Mouse (Mus musculus): ENCODE results near the gene Capzb. TPM values are rescaled to one million over a fixed set of nuclear protein-coding genes. Genes with fewer than 3 reads are reported as not detected.

Gene Capzb
- polyA plus RNA-seq, 1 experiment from 2014 or later: 324 TPM

GRCm38 (mm10) chr4:139265783-139266499 lies 73.2 kb downstream of the Capzb start:
- H3K9ac ChIP-seq (replicated peaks): no peak overlapping the region
- peaks cover 67% of the 10 kb centered on the region for H3K36me3 ChIP-seq
- H3K4me3 ChIP-seq (replicated peaks): no peak overlapping the region
- no peak overlapping the region for H3K27ac ChIP-seq
- no peak overlapping the region for H3K4me2 ChIP-seq (replicated peaks)
- H3K27me3 ChIP-seq: no peaks in the 10 kb centered on the region
- no peaks in the 10 kb centered on the region for H3K9me3 ChIP-seq
- no peak for ATAC-seq
- H3K4me1 ChIP-seq (replicated peaks): no peaks in the 10 kb centered on the region
- 93% methylated on average over 13 of the region's 13 CpGs for whole genome bisulfite sequencing

- 80% methylated on average over 7 of the region's 7 CpGs for WGBS
- Histone ChIP-seq H3K27ac (no peak overlapping the region), H3K4me3 (replicated peaks) (no peak overlapping the region), H3K4me1 (replicated peaks) (no peaks in the 10 kb centered on the region), H3K9me3 (no peaks in the 10 kb centered on the region), H3K27me3 (no peaks in the 10 kb centered on the region), H3K36me3 (peaks cover 62% of the 10 kb centered on the region), H3K9ac (replicated peaks) (no peak overlapping the region), H3K4me2 (replicated peaks) (no peak overlapping the region)
- no peak for ATAC-seq
These were observed 73.8 kb downstream of the Capzb start for GRCm38 (mm10) chr4:139266500-139266865.

GRCm38 (mm10) chr4:139267335-139267734 lies 74.6 kb downstream of the Capzb start:
- H3K4me1 ChIP-seq (replicated peaks): no peaks in the 10 kb centered on the region
- WGBS: 90% methylated on average over 3 of the region's 3 CpGs
- no peak overlapping the region for H3K4me2 ChIP-seq (replicated peaks)
- H3K9ac ChIP-seq (replicated peaks): no peak overlapping the region
- H3K9me3 ChIP-seq: no peaks in the 10 kb centered on the region
- no peaks in the 10 kb centered on the region for H3K27me3 ChIP-seq
- H3K27ac ChIP-seq: no peak overlapping the region
- ATAC-seq: no peak
- H3K4me3 ChIP-seq (replicated peaks): no peak overlapping the region
- peaks cover 54% of the 10 kb centered on the region for H3K36me3 ChIP-seq

GRCm38 (mm10) chr4:139268242-139268641 lies 75.5 kb downstream of the Capzb start:
- no peak for ATAC-seq
- Histone ChIP-seq H3K4me1 (replicated peaks) (no peaks in the 10 kb centered on the region), H3K9me3 (no peaks in the 10 kb centered on the region), H3K36me3 (peaks cover 51% of the 10 kb centered on the region), H3K27me3 (no peaks in the 10 kb centered on the region), H3K27ac (no peak overlapping the region), H3K4me2 (replicated peaks) (no peak overlapping the region), H3K9ac (replicated peaks) (no peak overlapping the region), H3K4me3 (replicated peaks) (no peak overlapping the region)
- 88% methylated on average over 1 of the region's 1 CpGs for WGBS

GRCm38 (mm10) chr4:139270168-139270567 lies 77.5 kb downstream of the Capzb start:
- H3K36me3 ChIP-seq: peaks cover 44% of the 10 kb centered on the region
- H3K9ac ChIP-seq (replicated peaks): no peak overlapping the region
- H3K4me3 ChIP-seq (replicated peaks): no peak overlapping the region
- H3K4me2 ChIP-seq (replicated peaks): no peak overlapping the region
- H3K9me3 ChIP-seq: no peaks in the 10 kb centered on the region
- WGBS: 88% methylated on average over 3 of the region's 3 CpGs
- no peak overlapping the region for H3K27ac ChIP-seq
- H3K27me3 ChIP-seq: no peaks in the 10 kb centered on the region
- H3K4me1 ChIP-seq (replicated peaks): no peaks in the 10 kb centered on the region
- ATAC-seq: no peak

- Histone ChIP-seq H3K9ac (replicated peaks) (no peak overlapping the region), H3K4me1 (replicated peaks) (no peaks in the 10 kb centered on the region), H3K27me3 (no peaks in the 10 kb centered on the region), H3K4me3 (replicated peaks) (no peak overlapping the region), H3K4me2 (replicated peaks) (no peak overlapping the region), H3K27ac (no peak overlapping the region), H3K36me3 (peaks cover 35% of the 10 kb centered on the region), H3K9me3 (no peaks in the 10 kb centered on the region)
- 93% methylated on average over 9 of the region's 9 CpGs for WGBS
- ATAC-seq: no peak
These were observed 78.9 kb downstream of the Capzb start for GRCm38 (mm10) chr4:139271562-139271961.

GRCm38 (mm10) chr4:139272951-139273680 lies 80.4 kb downstream of the Capzb start:
- 88% methylated on average over 10 of the region's 10 CpGs for WGBS
- H3K4me2 ChIP-seq (replicated peaks): no peak overlapping the region
- no peak overlapping the region for H3K27ac ChIP-seq
- no peak overlapping the region for H3K9ac ChIP-seq (replicated peaks)
- H3K27me3 ChIP-seq: no peaks in the 10 kb centered on the region
- ATAC-seq: no peak
- H3K4me3 ChIP-seq (replicated peaks): no peak overlapping the region
- H3K4me1 ChIP-seq (replicated peaks): no peaks in the 10 kb centered on the region
- H3K36me3 ChIP-seq: peaks cover 33% of the 10 kb centered on the region
- H3K9me3 ChIP-seq: no peaks in the 10 kb centered on the region

GRCm38 (mm10) chr4:139274573-139274972 lies 81.9 kb downstream of the Capzb start:
- H3K9ac ChIP-seq (replicated peaks): no peak overlapping the region
- H3K27me3 ChIP-seq: no peaks in the 10 kb centered on the region
- 94% methylated on average over 7 of the region's 7 CpGs for WGBS
- no peak for ATAC-seq
- H3K4me3 ChIP-seq (replicated peaks): no peak overlapping the region
- no peak overlapping the region for H3K27ac ChIP-seq
- no peak overlapping the region for H3K4me2 ChIP-seq (replicated peaks)
- H3K4me1 ChIP-seq (replicated peaks): no peaks in the 10 kb centered on the region
- no peaks in the 10 kb centered on the region for H3K9me3 ChIP-seq
- H3K36me3 ChIP-seq: peaks cover 22% of the 10 kb centered on the region

- H3K36me3 ChIP-seq: peaks cover 39% of the 10 kb centered on the region
- 91% methylated on average over 7 of the region's 7 CpGs for WGBS
- no peak overlapping the region for H3K27ac ChIP-seq
- no peak overlapping the region for H3K4me3 ChIP-seq (replicated peaks)
- ATAC-seq: no peak
- H3K27me3 ChIP-seq: no peaks in the 10 kb centered on the region
- no peak overlapping the region for H3K9ac ChIP-seq (replicated peaks)
- H3K9me3 ChIP-seq: no peaks in the 10 kb centered on the region
- no peaks in the 10 kb centered on the region for H3K4me1 ChIP-seq (replicated peaks)
- no peak overlapping the region for H3K4me2 ChIP-seq (replicated peaks)
These were observed 83.7 kb downstream of the Capzb start for GRCm38 (mm10) chr4:139276411-139276810.

GRCm38 (mm10) chr4:139280530-139280929 lies 87.8 kb downstream of the Capzb start:
- no peak overlapping the region for H3K27ac ChIP-seq
- H3K9ac ChIP-seq (replicated peaks): no peak overlapping the region
- H3K4me3 ChIP-seq (replicated peaks): no peak overlapping the region
- no peak overlapping the region for H3K4me2 ChIP-seq (replicated peaks)
- H3K27me3 ChIP-seq: no peaks in the 10 kb centered on the region
- ATAC-seq: no peak
- H3K9me3 ChIP-seq: no peaks in the 10 kb centered on the region
- H3K36me3 ChIP-seq: peaks cover 53% of the 10 kb centered on the region
- 98% methylated on average over 12 of the region's 12 CpGs for WGBS
- no peaks in the 10 kb centered on the region for H3K4me1 ChIP-seq (replicated peaks)

GRCm38 (mm10) chr4:139281791-139282345 lies 89.2 kb downstream of the Capzb start:
- Histone ChIP-seq H3K9ac (replicated peaks) (no peak overlapping the region), H3K4me1 (replicated peaks) (no peaks in the 10 kb centered on the region), H3K9me3 (no peaks in the 10 kb centered on the region), H3K4me3 (replicated peaks) (no peak overlapping the region), H3K27ac (no peak overlapping the region), H3K36me3 (peaks cover 62% of the 10 kb centered on the region), H3K27me3 (no peaks in the 10 kb centered on the region), H3K4me2 (replicated peaks) (no peak overlapping the region)
- WGBS: 94% methylated on average over 16 of the region's 16 CpGs
- no peak for ATAC-seq

GRCm38 (mm10) chr4:139282955-139283417 lies 90.3 kb downstream of the Capzb start:
- Histone ChIP-seq H3K36me3 (peaks cover 73% of the 10 kb centered on the region), H3K4me1 (replicated peaks) (no peaks in the 10 kb centered on the region), H3K27me3 (no peaks in the 10 kb centered on the region), H3K4me2 (replicated peaks) (no peak overlapping the region), H3K9me3 (no peaks in the 10 kb centered on the region), H3K27ac (no peak overlapping the region), H3K4me3 (replicated peaks) (no peak overlapping the region), H3K9ac (replicated peaks) (no peak overlapping the region)
- 86% methylated on average over 6 of the region's 6 CpGs for WGBS
- ATAC-seq: no peak

All from midbrain, embryonic 13.5 days (tissue).